Mouse (Mus musculus) liver, embryonic 16.5 days (tissue): ENCODE data around the gene Lhx9. TPM values are rescaled to one million over a fixed set of nuclear protein-coding genes. Genes with fewer than 3 reads are reported as not detected.
A peak's percentile ranks its signal among the peaks of the same experiment; 100 is the strongest.

ENCODE experiments used
- ATAC-seq: fragments of 200-750 bp; cut with Nextera tagmentation; 2 replicates; pipeline ENCODE4 v1.8.0; 2017; ENCODE audit warnings: low read depth, mild to moderate bottlenecking, moderate number of reproducible peaks, moderate library complexity
- H3K27ac ChIP-seq: fragments of 300-500 bp; sonication (generic); 2 replicates; pipeline ENCODE4 v1.5.1; 2014; ENCODE audit warnings: mild to moderate bottlenecking, low read length
- H3K27me3 ChIP-seq: fragments of 300-500 bp; sonication (generic); 2 replicates; pipeline ENCODE4 v1.6.1; 2014; ENCODE audit warnings: low read depth, low read length, mixed read lengths; ENCODE audit not compliant: control insufficient read depth, insufficient read depth
- H3K36me3 ChIP-seq: fragments of 300-500 bp; sonication (generic); 2 replicates; pipeline ENCODE4 v1.6.1; 2014; ENCODE audit warnings: mild to moderate bottlenecking; ENCODE audit not compliant: control insufficient read depth, insufficient read depth
- H3K4me1 ChIP-seq: fragments of 300-500 bp; sonication (generic); 2 replicates; pipeline ENCODE4 v1.6.1; 2014; ENCODE audit warnings: low read depth, low read length, mixed read lengths; ENCODE audit not compliant: control insufficient read depth
- H3K4me2 ChIP-seq: fragments of 300-500 bp; sonication (generic); 2 replicates; pipeline ENCODE4 v1.6.1; 2014; ENCODE audit warnings: low read depth, low read length, mixed read lengths
- H3K4me3 ChIP-seq: fragments of 300-500 bp; sonication (generic); 2 replicates; pipeline ENCODE4 v1.5.1; 2014; ENCODE audit warnings: low read depth, mild to moderate bottlenecking, low read length
- H3K9ac ChIP-seq: fragments of 300-500 bp; sonication (generic); 2 replicates; pipeline ENCODE4 v1.6.1; 2014; ENCODE audit warnings: low read depth, low read length
- H3K9me3 ChIP-seq: fragments of 300-500 bp; sonication (generic); replicated peaks from 2 replicates; pipeline ENCODE4 v1.6.1; 2016; ENCODE audit warnings: low read length; ENCODE audit not compliant: control insufficient read depth
- WGBS: fragments of 180-500 bp; shearing (Covaris S2); extraction: QIAGEN DNeasy Blood & Tissue Kit; methylation state at CpG from one replicate; pipeline ENCODE4 v1.1.7; 2014; ENCODE audit not compliant: insufficient replicate concordance; 5-methylcytosine and 5-hydroxymethylcytosine counted together
- polyA plus RNA-seq: library from polyadenylated mRNA; unstranded; fragments of >200 nt; fragmentation: Nextera tagmentation; extraction: Ambion mirVana; gene quantifications from 2 replicates; pipeline ENCODE4 v1.2.1, GENCODE M21; 2015

Lhx9 gene
- polyA plus RNA-seq, 1 experiment from 2014 or later = 0.02 TPM

GRCm38 (mm10) chr1:138822985-138823322, 25.4 kb downstream of the Lhx9 start:
- Histone ChIP-seq H3K27ac (no peak overlapping the region), H3K4me2 (no peak overlapping the region), H3K4me3 (no peak overlapping the region), H3K4me1 (no peaks in the 10 kb centered on the region), H3K9me3 (no peaks in the 10 kb centered on the region), H3K9ac (no peak overlapping the region), H3K36me3 (no peaks in the 10 kb centered on the region), H3K27me3 (no peaks in the 10 kb centered on the region)
- ATAC-seq = 0 out of 2 replicates have a peak, but pooled peaks have one; percentile 24
- WGBS = 67% methylated on average over 1 of the region's 1 CpGs

- Histone ChIP-seq H3K4me1 (no peaks in the 10 kb centered on the region), H3K36me3 (no peaks in the 10 kb centered on the region), H3K27me3 (no peaks in the 10 kb centered on the region), H3K4me3 (no peak overlapping the region), H3K9me3 (no peaks in the 10 kb centered on the region), H3K4me2 (no peak overlapping the region), H3K9ac (no peak overlapping the region), H3K27ac (no peak overlapping the region)
- 46% methylated on average over 7 of the region's 7 CpGs for WGBS
- no peak for ATAC-seq
Measured at GRCm38 (mm10) chr1:138822255-138822984, 26.0 kb downstream of the Lhx9 start.

- Histone ChIP-seq H3K9ac (no peak overlapping the region), H3K4me3 (no peak overlapping the region), H3K27ac (no peak overlapping the region), H3K4me2 (no peak overlapping the region), H3K27me3 (no peaks in the 10 kb centered on the region), H3K4me1 (no peaks in the 10 kb centered on the region), H3K36me3 (no peaks in the 10 kb centered on the region), H3K9me3 (no peaks in the 10 kb centered on the region)
- ATAC-seq = no peak
- WGBS = 47% methylated on average over 3 of the region's 3 CpGs
Measured at GRCm38 (mm10) chr1:138801732-138802131, 46.6 kb downstream of the Lhx9 start.

- H3K36me3 ChIP-seq = no peaks in the 10 kb centered on the region
- H3K27ac ChIP-seq = no peak overlapping the region
- WGBS = 49% methylated on average over 3 of the region's 3 CpGs
- H3K4me3 ChIP-seq = no peak overlapping the region
- H3K9ac ChIP-seq = no peak overlapping the region
- no peak overlapping the region for H3K4me2 ChIP-seq
- no peaks in the 10 kb centered on the region for H3K4me1 ChIP-seq
- no peak for ATAC-seq
- no peaks in the 10 kb centered on the region for H3K9me3 ChIP-seq
- no peaks in the 10 kb centered on the region for H3K27me3 ChIP-seq
Measured at GRCm38 (mm10) chr1:138801296-138801695, 47.1 kb downstream of the Lhx9 start.

GRCm38 (mm10) chr1:138799692-138800314, 48.6 kb downstream of the Lhx9 start:
- Histone ChIP-seq H3K9me3 (no peaks in the 10 kb centered on the region), H3K27me3 (no peaks in the 10 kb centered on the region), H3K4me2 (no peak overlapping the region), H3K9ac (no peak overlapping the region), H3K36me3 (no peaks in the 10 kb centered on the region), H3K27ac (no peak overlapping the region), H3K4me3 (no peak overlapping the region), H3K4me1 (no peaks in the 10 kb centered on the region)
- ATAC-seq = no peak

- H3K36me3 ChIP-seq = no peaks in the 10 kb centered on the region
- no peaks in the 10 kb centered on the region for H3K9me3 ChIP-seq
- H3K27me3 ChIP-seq = no peaks in the 10 kb centered on the region
- 57% methylated on average over 5 of the region's 5 CpGs for WGBS
- no peak overlapping the region for H3K9ac ChIP-seq
- no peak overlapping the region for H3K4me3 ChIP-seq
- no peaks in the 10 kb centered on the region for H3K4me1 ChIP-seq
- no peak overlapping the region for H3K27ac ChIP-seq
- ATAC-seq = no peak
- no peak overlapping the region for H3K4me2 ChIP-seq
Measured at GRCm38 (mm10) chr1:138798110-138798509, 50.3 kb downstream of the Lhx9 start.

- no peak overlapping the region for H3K4me2 ChIP-seq
- H3K4me3 ChIP-seq = no peak overlapping the region
- H3K36me3 ChIP-seq = no peaks in the 10 kb centered on the region
- no peak overlapping the region for H3K27ac ChIP-seq
- H3K9me3 ChIP-seq = no peaks in the 10 kb centered on the region
- ATAC-seq = no peak
- no peak overlapping the region for H3K9ac ChIP-seq
- H3K27me3 ChIP-seq = no peaks in the 10 kb centered on the region
- 55% methylated on average over 10 of the region's 10 CpGs for WGBS
- no peaks in the 10 kb centered on the region for H3K4me1 ChIP-seq
Measured at GRCm38 (mm10) chr1:138785856-138786255, 62.5 kb downstream of the Lhx9 start.

- WGBS = 68% methylated on average over 5 of the region's 5 CpGs
- no peak overlapping the region for H3K4me2 ChIP-seq
- ATAC-seq = no peak
- no peaks in the 10 kb centered on the region for H3K36me3 ChIP-seq
- H3K27me3 ChIP-seq = no peaks in the 10 kb centered on the region
- no peaks in the 10 kb centered on the region for H3K4me1 ChIP-seq
- H3K9me3 ChIP-seq = no peaks in the 10 kb centered on the region
- no peak overlapping the region for H3K9ac ChIP-seq
- no peak overlapping the region for H3K4me3 ChIP-seq
- H3K27ac ChIP-seq = no peak overlapping the region
Measured at GRCm38 (mm10) chr1:138784019-138784418, 64.4 kb downstream of the Lhx9 start.
